Mouse (Mus musculus) lung, postnatal 10 days (tissue): ENCODE measurements around the gene Acsl5.

Experiments used
- DNase-seq: peaks from one replicate; pipeline ENCODE4 v3.0.0; 2021

Gene Acsl5

DNA sequence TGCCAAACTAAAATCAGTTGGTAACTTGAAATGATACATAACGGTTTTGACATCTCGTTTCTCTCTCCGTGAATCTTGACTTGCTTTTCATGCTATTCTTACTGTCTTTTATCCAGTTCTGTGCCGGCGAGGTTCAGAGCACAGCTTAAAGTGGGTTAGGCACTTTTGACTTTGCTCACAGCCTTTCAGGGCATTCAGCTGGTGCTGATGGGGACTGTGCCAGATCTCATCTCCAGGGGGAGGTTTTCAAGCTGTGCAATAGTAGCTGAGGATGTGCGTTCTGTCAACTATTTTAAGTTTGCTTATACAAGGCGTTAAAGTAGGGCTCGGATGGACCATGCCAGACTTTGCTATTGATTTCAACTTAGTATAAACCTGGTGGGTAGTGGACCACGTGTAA, 85.3 kb downstream of the Acsl5 start:
- peak; percentile 14 for DNase-seq

- no peak for DNase-seq
These were observed 85.9 kb downstream of the Acsl5 start for GRCm38 (mm10) chr19:55337664-55338063.

- no peak for DNase-seq
These were observed 88.8 kb downstream of the Acsl5 start for GRCm38 (mm10) chr19:55340521-55340920.

GRCm38 (mm10) chr19:55341377-55341776, 89.6 kb downstream of the Acsl5 start:
- DNase-seq, result no peak

GRCm38 (mm10) chr19:55342423-55342822, 90.7 kb downstream of the Acsl5 start:
- DNase-seq, result no peak

GRCm38 (mm10) chr19:55343274-55343673, 91.5 kb downstream of the Acsl5 start:
- DNase-seq, result no peak
